Mouse (Mus musculus) left cerebral cortex, adult 18-20 months (tissue): ENCODE results near the gene Arfgap3. TPM values are rescaled to one million over a fixed set of nuclear protein-coding genes. Genes with fewer than 3 reads are reported as not detected.

Experiments
- DNase-seq, 2 experiments: peaks; one replicate each; pipeline ENCODE4 v3.0.0; 2021 to 2022; ENCODE audit warnings: low spot score in 2 of 2, mixed read lengths in 1 of 2
- total RNA-seq, 2 experiments: library from RNA; stranded (reverse); gene quantifications; 2 replicates each; pipeline ENCODE4 v1.2.3; 2021

Arfgap3 gene
- total RNA-seq, 2 experiments from 2014 or later: 21.6 to 23.0 TPM

GRCm38 (mm10) chr15:83254372-83255070, 95.5 kb downstream of the Arfgap3 start:
- DNase-seq: no peak

- DNase-seq: no peak
Measured at GRCm38 (mm10) chr15:83252060-83252459, 98.0 kb downstream of the Arfgap3 start.

- peak; percentile 11 to 13 for DNase-seq
Measured at GRCm38 (mm10) chr15:83251176-83252004, 98.7 kb downstream of the Arfgap3 start, which contains the start of gene A4galt. Gene A4galt, minus strand, starts transcription at chr15:83251774.

- no peak for DNase-seq
Measured at GRCm38 (mm10) chr15:83250651-83251175, 99.3 kb downstream of the Arfgap3 start.

Other genes with a start within 250 kb of the Arfgap3 start
- 100 to 1,000 TPM; 154 to 189 TPM for gene Rrp7a, start 227.4 kb downstream of the Arfgap3 start, total RNA-seq
- 10 to 100 TPM; 83.2 to 93.1 TPM for gene Poldip3, start 200.9 kb downstream of the Arfgap3 start, total RNA-seq
- 10 to 100 TPM; 60.3 to 68.1 TPM for gene Cyb5r3, start 177.7 kb downstream of the Arfgap3 start, total RNA-seq
- gene A4galt, start 98.5 kb downstream of the Arfgap3 start, total RNA-seq: 1 to 10 TPM; 5.1 TPM
- gene Pacsin2, start 114.4 kb upstream of the Arfgap3 start, total RNA-seq: 100 to 1,000 TPM; 105 to 116 TPM
- 10 to 100 TPM; 53.3 to 53.9 TPM for gene Ttll1, start 160.6 kb upstream of the Arfgap3 start, total RNA-seq
- not detected for gene Bik, start 176.6 kb upstream of the Arfgap3 start, total RNA-seq
- gene Tspo, start 213.3 kb upstream of the Arfgap3 start, total RNA-seq: 10 to 100 TPM in 1 of 2 experiments, 1 to 10 TPM in 1; 7.9 to 10.6 TPM
- gene Mcat, start 213.5 kb upstream of the Arfgap3 start, total RNA-seq: 10 to 100 TPM; 17.9 to 26.0 TPM
- 10 to 100 TPM; 11.2 to 12.4 TPM for gene Ttll12, start 244.9 kb upstream of the Arfgap3 start, total RNA-seq